Mouse (Mus musculus): Measurements from ENCODE around the gene Sergef. TPM values are rescaled to one million over a fixed set of nuclear protein-coding genes. Genes with fewer than 3 reads are reported as not detected.

Gene Sergef
- polyA plus RNA-seq, 1 experiment = 7.5 TPM

GRCm38 (mm10) chr7:46409204-46409789 is 230.3 kb downstream of the Sergef start:
- WGBS = 52% methylated on average over 12 of the region's 12 CpGs
- H3K4me1 ChIP-seq (ENCODE audit: control insufficient read depth, insufficient read depth, insufficient read length, low read length) = no peaks in the 10 kb centered on the region
- TF ChIP-seq POLR2A (IDR thresholded peaks at IDR 0.05; ENCODE audit: low read depth, low read length) = no peak
- TF ChIP-seq CTCF (IDR thresholded peaks at IDR 0.05; ENCODE audit: extremely low read depth, insufficient read length, insufficient replicate concordance, low read depth, low read length) = no peak
- H3K27ac ChIP-seq (ENCODE audit: insufficient read depth, low read depth, low read length) = no peak overlapping the region
- H3K36me3 ChIP-seq (ENCODE audit: control insufficient read depth, insufficient read depth, low read length) = no peaks in the 10 kb centered on the region
- H3K27me3 ChIP-seq (ENCODE audit: control insufficient read depth, insufficient read depth, low read length) = no peaks in the 10 kb centered on the region
- H3K4me3 ChIP-seq (ENCODE audit: low read depth, low read length) = no peak overlapping the region

GRCm38 (mm10) chr7:46408606-46409005 is 231.0 kb downstream of the Sergef start:
- 78% methylated on average over 9 of the region's 9 CpGs for WGBS
- Histone ChIP-seq H3K27me3 (ENCODE audit: control insufficient read depth, insufficient read depth, low read length) (no peaks in the 10 kb centered on the region), H3K27ac (ENCODE audit: insufficient read depth, low read depth, low read length) (no peak overlapping the region), H3K4me1 (ENCODE audit: control insufficient read depth, insufficient read depth, insufficient read length, low read length) (no peaks in the 10 kb centered on the region), H3K4me3 (ENCODE audit: low read depth, low read length) (no peak overlapping the region), H3K36me3 (ENCODE audit: control insufficient read depth, insufficient read depth, low read length) (no peaks in the 10 kb centered on the region)
- TF ChIP-seq POLR2A (IDR thresholded peaks at IDR 0.05; ENCODE audit: low read depth, low read length) = no peak
- TF ChIP-seq CTCF (IDR thresholded peaks at IDR 0.05; ENCODE audit: extremely low read depth, insufficient read length, insufficient replicate concordance, low read depth, low read length) = no peak

- Histone ChIP-seq H3K4me1 (ENCODE audit: control insufficient read depth, insufficient read depth, insufficient read length, low read length) (no peaks in the 10 kb centered on the region), H3K36me3 (ENCODE audit: control insufficient read depth, insufficient read depth, low read length) (no peaks in the 10 kb centered on the region), H3K27me3 (ENCODE audit: control insufficient read depth, insufficient read depth, low read length) (no peaks in the 10 kb centered on the region), H3K4me3 (ENCODE audit: low read depth, low read length) (no peak overlapping the region), H3K27ac (ENCODE audit: insufficient read depth, low read depth, low read length) (no peak overlapping the region)
- TF ChIP-seq CTCF (IDR thresholded peaks at IDR 0.05; ENCODE audit: extremely low read depth, insufficient read length, insufficient replicate concordance, low read depth, low read length) (no peak), POLR2A (IDR thresholded peaks at IDR 0.05; ENCODE audit: low read depth, low read length) (no peak)
- WGBS = 76% methylated on average over 7 of the region's 7 CpGs
Observed at GRCm38 (mm10) chr7:46404756-46405155, 234.9 kb downstream of the Sergef start.

GRCm38 (mm10) chr7:46403616-46404485 is 235.8 kb downstream of the Sergef start:
- no peak overlapping the region for H3K27ac ChIP-seq (ENCODE audit: insufficient read depth, low read depth, low read length)
- H3K4me1 ChIP-seq (ENCODE audit: control insufficient read depth, insufficient read depth, insufficient read length, low read length) = no peaks in the 10 kb centered on the region
- WGBS = 81% methylated on average over 15 of the region's 15 CpGs
- no peaks in the 10 kb centered on the region for H3K36me3 ChIP-seq (ENCODE audit: control insufficient read depth, insufficient read depth, low read length)
- no peaks in the 10 kb centered on the region; the same call in 1 of the 2 replicates for H3K27me3 ChIP-seq (ENCODE audit: control insufficient read depth, insufficient read depth, low read length)
- no peak overlapping the region for H3K4me3 ChIP-seq (ENCODE audit: low read depth, low read length)
- TF ChIP-seq POLR2A (IDR thresholded peaks at IDR 0.05; ENCODE audit: low read depth, low read length) (no peak), CTCF (IDR thresholded peaks at IDR 0.05; ENCODE audit: extremely low read depth, insufficient read length, insufficient replicate concordance, low read depth, low read length) (no peak)

GRCm38 (mm10) chr7:46401371-46402180 is 238.0 kb downstream of the Sergef start:
- WGBS = 76% methylated on average over 3 of the region's 3 CpGs
- no peaks in the 10 kb centered on the region for H3K36me3 ChIP-seq (ENCODE audit: control insufficient read depth, insufficient read depth, low read length)
- peaks cover 19% of the 10 kb centered on the region for H3K27me3 ChIP-seq (ENCODE audit: control insufficient read depth, insufficient read depth, low read length)
- H3K4me3 ChIP-seq (ENCODE audit: low read depth, low read length) = no peak overlapping the region
- H3K27ac ChIP-seq (ENCODE audit: insufficient read depth, low read depth, low read length) = no peak overlapping the region
- TF ChIP-seq CTCF (IDR thresholded peaks at IDR 0.05; ENCODE audit: extremely low read depth, insufficient read length, insufficient replicate concordance, low read depth, low read length) (no peak), POLR2A (IDR thresholded peaks at IDR 0.05; ENCODE audit: low read depth, low read length) (no peak)
- peaks cover 2% of the 10 kb centered on the region; the same call in 1 of the 2 replicates for H3K4me1 ChIP-seq (ENCODE audit: control insufficient read depth, insufficient read depth, insufficient read length, low read length)

GRCm38 (mm10) chr7:46400346-46400745 is 239.3 kb downstream of the Sergef start:
- H3K27me3 ChIP-seq (ENCODE audit: control insufficient read depth, insufficient read depth, low read length) = peaks cover 30% of the 10 kb centered on the region
- 55% methylated on average over 8 of the region's 8 CpGs for WGBS
- peaks cover 5% of the 10 kb centered on the region; the same call in 1 of the 2 replicates for H3K4me1 ChIP-seq (ENCODE audit: control insufficient read depth, insufficient read depth, insufficient read length, low read length)
- no peaks in the 10 kb centered on the region for H3K36me3 ChIP-seq (ENCODE audit: control insufficient read depth, insufficient read depth, low read length)
- TF ChIP-seq CTCF (IDR thresholded peaks at IDR 0.05; ENCODE audit: extremely low read depth, insufficient read length, insufficient replicate concordance, low read depth, low read length) (no peak), POLR2A (IDR thresholded peaks at IDR 0.05; ENCODE audit: low read depth, low read length) (no peak)
- H3K4me3 ChIP-seq (ENCODE audit: low read depth, low read length) = no peak overlapping the region
- no peak overlapping the region for H3K27ac ChIP-seq (ENCODE audit: insufficient read depth, low read depth, low read length)

Data from small intestine, adult 2 months (tissue).